12 mouse cellular contexts compared by ENCODE assay signal in genomic region chr4:153951150-153951549, GRCm38 (mm10).
"Had no signal": no experiment of that assay in that cellular context is flagged by ENCODE, and none has a peak within 500 bp of the region (broad histone marks: within the 10 kb centered on the region; RNA-seq: fewer than 3 reads in every experiment).

No protein-coding gene starts in this region.

- H3K27ac ChIP-seq: kidney, postnatal 0 days; limb, embryonic 13.5 days; liver, embryonic 14.5 days had no signal

- H3K4me2 ChIP-seq: limb, embryonic 13.5 days had no signal

- H3K9ac ChIP-seq: limb, embryonic 13.5 days; liver, embryonic 14.5 days had no signal

- H3K36me3 ChIP-seq: limb, embryonic 13.5 days had no signal

- ATAC-seq: lung, postnatal 0 days had no signal

- DNase-seq: kidney, adult 11 months; kidney, adult 9 months; kidney, postnatal 36 days; layer of hippocampus, adult 9-11 months; layer of hippocampus, postnatal 36 days; lung, adult 2 months; lung, postnatal 36 days; thymus, postnatal 36 days had no signal

- H3K4me3 ChIP-seq: limb, embryonic 13.5 days had no signal

- H3K9me3 ChIP-seq: limb, embryonic 13.5 days had no signal
